ENCODE assay signal across 12 mouse cellular contexts in the genomic region with DNA sequence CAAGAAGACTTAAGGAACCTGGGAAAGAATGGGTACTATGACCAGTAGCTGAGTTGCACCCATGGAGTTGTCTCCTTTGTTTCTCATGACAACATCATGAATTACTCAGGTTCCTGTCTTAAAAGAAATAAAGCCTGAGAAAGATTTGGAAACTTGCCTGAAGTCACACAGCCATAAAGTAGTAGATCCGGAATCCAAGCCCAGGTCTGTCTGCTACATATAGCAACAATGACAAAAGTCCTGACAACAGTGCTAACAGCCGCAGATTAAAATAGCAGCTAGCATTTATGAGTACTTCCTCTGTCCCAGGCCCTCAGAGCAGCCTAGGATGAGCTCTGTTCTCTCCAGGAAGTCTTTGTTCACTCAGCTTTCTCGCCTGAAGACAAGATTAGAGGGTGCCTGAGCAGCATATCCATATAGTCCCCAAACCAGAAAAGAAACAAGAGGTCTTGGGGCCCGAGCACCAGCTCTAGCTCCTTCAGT.
A peak's percentile ranks its signal among the peaks of the same experiment; 100 is the strongest.
DNase-seq lines count a peak whose midpoint lies in the region; ATAC-seq lines count a peak whose summit lies in the region.
"Had no signal": no experiment of that assay in that cellular context is flagged by ENCODE, and none has a peak within 500 bp of the region (broad histone marks: within the 10 kb centered on the region; RNA-seq: fewer than 3 reads in every experiment).

No protein-coding gene starts in this region.

- no peak overlapping the region for H3K9ac ChIP-seq in heart, embryonic 11.5 days (ENCODE audit: low read depth, low read length)

- peak overlapping the region; percentile 83 for H3K4me3 ChIP-seq in megakaryocyte, embryonic 14.5 days (replicated peaks)
- H3K4me3 ChIP-seq in heart, embryonic 11.5 days (ENCODE audit: low read depth, low read length): no peak overlapping the region

- H3K27me3 ChIP-seq in megakaryocyte, embryonic 14.5 days (replicated peaks): no peaks in the 10 kb centered on the region
- no peaks in the 10 kb centered on the region for H3K27me3 ChIP-seq in heart, embryonic 11.5 days (ENCODE audit: control insufficient read depth, insufficient read depth, low read length)

- no peak for ATAC-seq in megakaryocyte, adult 5-6 weeks (ENCODE audit: poor library complexity, severe bottlenecking)
- no peak for ATAC-seq in heart, embryonic 11.5 days (replicated peaks; ENCODE audit: insufficient number of reproducible peaks, low FRiP score, low TSS enrichment)
- ATAC-seq: hindbrain, embryonic 16.5 days had no signal

- H3K4me1 ChIP-seq in megakaryocyte, embryonic 14.5 days: peaks cover 100% of the 10 kb centered on the region
- H3K4me1 ChIP-seq in heart, embryonic 11.5 days (ENCODE audit: control insufficient read depth, insufficient read depth, low read length): peaks cover 51% of the 10 kb centered on the region

- H3K27ac ChIP-seq in heart, embryonic 11.5 days (ENCODE audit: low read depth, low read length): peak overlapping the region; percentile 38

- H3K9me3 ChIP-seq in megakaryocyte, embryonic 14.5 days: peaks cover 4% of the 10 kb centered on the region; the same call in 1 of the 2 replicates
- no peaks in the 10 kb centered on the region for H3K9me3 ChIP-seq in heart, embryonic 11.5 days (replicated peaks; ENCODE audit: control insufficient read depth, low read length)

- 47% methylated on average over 4 of the region's 4 CpGs for WGBS in heart, embryonic 11.5 days (ENCODE audit: insufficient replicate concordance)

- H3K36me3 ChIP-seq in megakaryocyte, embryonic 14.5 days (replicated peaks; ENCODE audit: low read length): peaks cover 88% of the 10 kb centered on the region
- peaks cover 2% of the 10 kb centered on the region; the same call in 1 of the 2 replicates for H3K36me3 ChIP-seq in heart, embryonic 11.5 days (ENCODE audit: control insufficient read depth, insufficient read depth, low read length)

- peak; percentile 49 for DNase-seq in kidney, adult 9 months
- no peak for DNase-seq in kidney, postnatal 36 days
- peak; percentile 36 for DNase-seq in naive thymus-derived CD4-positive, alpha-beta T cell, adult 2 months (ENCODE audit: low read depth)
- DNase-seq in adrenal gland, postnatal 36 days: no peak
- DNase-seq in adrenal gland, adult (ENCODE audit: inconsistent age in 2 of 2, low spot score in 1 of 2): no peak
- DNase-seq: cerebellum, postnatal 36 days; left cerebral cortex, postnatal 4 days; right cerebral cortex, postnatal 14 days had no signal

- H3K4me2 ChIP-seq in heart, embryonic 11.5 days: no peak overlapping the region

Comparison
In these comparisons a context has a peak if more than half of its experiments do, and no peak if none do; other contexts are left out.
1. DNase-seq: peak in kidney, adult 9 months (single experiment) and naive thymus-derived CD4-positive, alpha-beta T cell, adult 2 months (single experiment); none in kidney, postnatal 36 days (0 of 2), adrenal gland, postnatal 36 days (0 of 2) and adrenal gland, adult (0 of 2).